Mouse (Mus musculus): Measurements from ENCODE around the gene Cdrt4. TPM values are rescaled to one million over a fixed set of nuclear protein-coding genes. Genes with fewer than 3 reads are reported as not detected.

The Cdrt4 gene
- polyA plus RNA-seq, 1 experiment from 2014 or later = not detected

Other genes starting within 250 kb of the Cdrt4 start
- gene Zfp287, start 219.3 kb upstream of the Cdrt4 start, polyA plus RNA-seq (2014; fragmentation: Nextera tagmentation; extraction: Ambion mirVana) = 10.1 and 10.9 TPM in 2 replicates
- gene Gm10428, start 198.1 kb upstream of the Cdrt4 start, polyA plus RNA-seq (2014; fragmentation: Nextera tagmentation; extraction: Ambion mirVana) = not detected in 2 replicates
- gene Zfp286, start 161.7 kb upstream of the Cdrt4 start, polyA plus RNA-seq (2014; fragmentation: Nextera tagmentation; extraction: Ambion mirVana) = 23.2 and 24.9 TPM in 2 replicates
- 16.8 and 19.1 TPM in 2 replicates for gene Trim16, start 131.0 kb upstream of the Cdrt4 start, polyA plus RNA-seq (2014; fragmentation: Nextera tagmentation; extraction: Ambion mirVana)
- gene Fbxw10, start 104.1 kb upstream of the Cdrt4 start, polyA plus RNA-seq (2014; fragmentation: Nextera tagmentation; extraction: Ambion mirVana) = 0.59 and 1.1 TPM in 2 replicates
- 64.9 and 69.3 TPM in 2 replicates for gene Tvp23b, start 71.7 kb upstream of the Cdrt4 start, polyA plus RNA-seq (2014; fragmentation: Nextera tagmentation; extraction: Ambion mirVana)
- gene Tekt3, start 110.5 kb downstream of the Cdrt4 start, polyA plus RNA-seq (2014; fragmentation: Nextera tagmentation; extraction: Ambion mirVana) = not detected in 2 replicates
- 185 and 194 TPM in 2 replicates for gene Pmp22, start 177.8 kb downstream of the Cdrt4 start, polyA plus RNA-seq (2014; fragmentation: Nextera tagmentation; extraction: Ambion mirVana)